Mouse (Mus musculus) heart, postnatal 25 days (tissue): ENCODE results near the gene Esr2. TPM values are rescaled to one million over a fixed set of nuclear protein-coding genes. Genes with fewer than 3 reads are reported as not detected.
"Not testable (repeated sequence)": the region's sequence is repeated elsewhere in the genome, so short reads cannot be mapped to it uniquely, and the experiment has no call there.

Source experiments
- DNase-seq: peaks from one replicate; pipeline ENCODE4 v3.0.0; 2022; ENCODE audit warnings: low spot score
- intact Hi-C: fragments of 180-260 bp; cut with DNase I; formaldehyde crosslinking; loops from one replicate; pipeline ENCODE4 v1.15.1; 2025
- total RNA-seq, 2 experiments: library from RNA; stranded (reverse); gene quantifications; 2 replicates each; pipeline ENCODE4 v1.2.3; 2021

Esr2 gene
- under 1 TPM in 1 of 2 experiments, not detected in 1; 0.08 TPM for total RNA-seq

GRCm38 (mm10) chr12:76177000-76177863 lies at the start of gene Esr2:
Gene Esr2, minus strand, starts transcription at chr12:76177259.
- intact Hi-C loops: loop anchor here (1.0 to 5.0 kb wide), 2 partner anchors 161 to 385 kb away; no protein-coding TSS in a partner anchor
- no peak for DNase-seq

- intact Hi-C loops, DNase-seq: not testable (repeated sequence)
Measured at GRCm38 (mm10) chr12:76222104-76222503, 45.0 kb upstream of the Esr2 start.

GRCm38 (mm10) chr12:76216716-76217115 lies 39.7 kb upstream of the Esr2 start:
- intact Hi-C loops: no loop called here
- DNase-seq: no peak

- intact Hi-C loops: no loop called here
- DNase-seq: no peak
Measured at GRCm38 (mm10) chr12:76215121-76215520, 38.1 kb upstream of the Esr2 start.

- intact Hi-C loops: no loop called here
- no peak for DNase-seq
Measured at GRCm38 (mm10) chr12:76209429-76209974, 32.4 kb upstream of the Esr2 start.

- intact Hi-C loops: no loop called here
- no peak for DNase-seq
Measured at GRCm38 (mm10) chr12:76200326-76200725, 23.3 kb upstream of the Esr2 start.

GRCm38 (mm10) chr12:76197071-76197470 lies 20.0 kb upstream of the Esr2 start:
- intact Hi-C loops: loop anchor here (5.0 kb wide), 1 partner anchor 145 kb away; no protein-coding TSS in a partner anchor
- no peak for DNase-seq

- peak; percentile 31 for DNase-seq
- intact Hi-C loops: loop anchor here (5.0 kb wide), 1 partner anchor 146 kb away; no protein-coding TSS in a partner anchor
Measured at GRCm38 (mm10) chr12:76196709-76197054, 19.6 kb upstream of the Esr2 start.

GRCm38 (mm10) chr12:76195912-76196708 lies 19.1 kb upstream of the Esr2 start:
- DNase-seq: peak; percentile 36
- intact Hi-C loops: loop anchor here (5.0 kb wide), 1 partner anchor 146 kb away; no protein-coding TSS in a partner anchor

- no peak for DNase-seq
- intact Hi-C loops: loop anchor here (5.0 kb wide), 1 partner anchor 407 kb away; no protein-coding TSS in a partner anchor
Measured at GRCm38 (mm10) chr12:76194526-76194925, 17.5 kb upstream of the Esr2 start.

GRCm38 (mm10) chr12:76190940-76191339 lies 13.9 kb upstream of the Esr2 start:
- intact Hi-C loops: loop anchor here (5.0 kb wide), 1 partner anchor 404 kb away; no protein-coding TSS in a partner anchor
- DNase-seq: no peak

- intact Hi-C loops: no loop called here
- DNase-seq: no peak
Measured at GRCm38 (mm10) chr12:76187849-76188248, 10.8 kb upstream of the Esr2 start.

- intact Hi-C loops: no loop called here
- DNase-seq: no peak
Measured at GRCm38 (mm10) chr12:76186473-76186872, 9.4 kb upstream of the Esr2 start.

- intact Hi-C loops: no loop called here
- DNase-seq: no peak
Measured at GRCm38 (mm10) chr12:76185167-76185816, 8.2 kb upstream of the Esr2 start.

GRCm38 (mm10) chr12:76184271-76184670 lies 7.2 kb upstream of the Esr2 start:
- intact Hi-C loops: no loop called here

GRCm38 (mm10) chr12:76182831-76183230 lies 5.8 kb upstream of the Esr2 start:
- intact Hi-C loops: no loop called here
- no peak for DNase-seq

More at GRCm38 (mm10) chr12:76184271-76184670, 7.2 kb upstream of the Esr2 start:
- DNase-seq: no peak

GRCm38 (mm10) chr12:76181471-76181870 lies 4.4 kb upstream of the Esr2 start:
- DNase-seq: no peak

GRCm38 (mm10) chr12:76180442-76180841 lies 3.4 kb upstream of the Esr2 start:
- no peak for DNase-seq
- intact Hi-C loops: no loop called here

More at GRCm38 (mm10) chr12:76181471-76181870, 4.4 kb upstream of the Esr2 start:
- intact Hi-C loops: no loop called here

GRCm38 (mm10) chr12:76179527-76179926 lies 2.5 kb upstream of the Esr2 start:
- DNase-seq: no peak
- intact Hi-C loops: loop anchor here (5.0 kb wide), 1 partner anchor 387 kb away; no protein-coding TSS in a partner anchor
